Mouse (Mus musculus): Measurements from ENCODE around the gene Melk. TPM values are rescaled to one million over a fixed set of nuclear protein-coding genes. Genes with fewer than 3 reads are reported as not detected.

Gene Melk
- polyA plus RNA-seq, 1 experiment, result 0.39 TPM

- WGBS, result 9% methylated on average over 5 of the region's 5 CpGs
- TF ChIP-seq POLR2A (IDR thresholded peaks at IDR 0.05; ENCODE audit: low read depth, low read length), result no peak
- TF ChIP-seq CTCF (conservative IDR thresholded peaks at IDR 0.05; ENCODE audit: insufficient read depth, insufficient read length, low read depth, low read length), result peak; percentile 64
- H3K36me3 ChIP-seq (ENCODE audit: control insufficient read depth, insufficient read depth, low read length), result no peaks in the 10 kb centered on the region
- H3K4me3 ChIP-seq (ENCODE audit: insufficient read depth, low read depth, low read length), result no peak overlapping the region
- no peaks in the 10 kb centered on the region for H3K27me3 ChIP-seq (replicated peaks; ENCODE audit: control insufficient read depth, insufficient read depth, low read length)
- no peak overlapping the region for H3K27ac ChIP-seq (ENCODE audit: insufficient read depth, low read depth, low read length)
- DNase-seq, result no peak
- H3K4me1 ChIP-seq (ENCODE audit: control insufficient read depth, insufficient read depth, low read length), result no peaks in the 10 kb centered on the region
Observed at GRCm38 (mm10) chr4:44402607-44403006, 101.9 kb downstream of the Melk start.

- DNase-seq, result no peak
- Histone ChIP-seq H3K36me3 (ENCODE audit: control insufficient read depth, insufficient read depth, low read length) (no peaks in the 10 kb centered on the region), H3K27me3 (replicated peaks; ENCODE audit: control insufficient read depth, insufficient read depth, low read length) (no peaks in the 10 kb centered on the region), H3K27ac (ENCODE audit: insufficient read depth, low read depth, low read length) (no peak overlapping the region), H3K4me1 (ENCODE audit: control insufficient read depth, insufficient read depth, low read length) (no peaks in the 10 kb centered on the region), H3K4me3 (ENCODE audit: insufficient read depth, low read depth, low read length) (no peak overlapping the region)
- 68% methylated on average over 5 of the region's 5 CpGs for WGBS
- TF ChIP-seq CTCF (conservative IDR thresholded peaks at IDR 0.05; ENCODE audit: insufficient read depth, insufficient read length, low read depth, low read length) (no peak), POLR2A (IDR thresholded peaks at IDR 0.05; ENCODE audit: low read depth, low read length) (no peak)
Observed at GRCm38 (mm10) chr4:44404487-44404886, 103.8 kb downstream of the Melk start.

Other genes with a start within 250 kb of the Melk start
- gene Gne, start 216.7 kb upstream of the Melk start, polyA plus RNA-seq (2012; rRNA removed), result 26.2 and 26.4 TPM in 2 replicates
- 69.9 and 72.6 TPM in 2 replicates for gene Rnf38, start 67.1 kb upstream of the Melk start, polyA plus RNA-seq (2012; rRNA removed)

All from kidney, adult 2 months (tissue).